Mouse (Mus musculus) bone marrow macrophage, adult 2 months (primary cell): Measurements from ENCODE around the gene Etv2.

Source experiments
- CTCF ChIP-seq: IDR thresholded peaks from 2 replicates; pipeline ENCODE4 v1.5.1; 2012; ENCODE audit warnings: low read depth, mild to moderate bottlenecking, low read length, moderate library complexity
- POLR2A ChIP-seq: IDR thresholded peaks from 2 replicates; pipeline ENCODE4 v1.6.1; 2012; ENCODE audit warnings: mild to moderate bottlenecking, low read depth, low read length, borderline replicate concordance

DNA sequence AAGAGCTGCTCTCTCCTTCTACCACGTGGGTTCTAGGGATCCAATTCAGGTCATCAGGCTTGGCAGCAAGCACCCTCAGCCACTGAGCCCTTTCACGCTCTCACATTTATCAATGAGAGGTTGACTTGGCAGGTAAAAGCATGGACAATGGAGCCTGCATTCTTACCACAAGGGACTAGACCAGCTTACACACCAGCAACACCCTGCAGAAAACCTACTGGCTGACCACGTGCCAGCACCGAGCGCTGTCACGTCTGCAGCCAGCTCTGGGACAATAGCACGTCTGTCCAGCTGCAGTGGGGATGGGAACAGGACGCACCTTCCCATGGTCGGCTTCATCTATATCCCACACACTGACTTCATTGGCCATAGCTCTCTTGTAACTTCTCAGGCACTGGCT is 17.0 kb downstream of the Etv2 start:
- no peak for TF ChIP-seq POLR2A
- TF ChIP-seq CTCF, result no peak
